Mouse (Mus musculus) kidney, postnatal 25 days (tissue): Measurements from ENCODE around the gene Gabra4.
A peak's percentile ranks its signal among the peaks of the same experiment; 100 is the strongest.
"Not testable (repeated sequence)": the region's sequence is repeated elsewhere in the genome, so short reads cannot be mapped to it uniquely, and the experiment has no call there.

Experiments
- DNase-seq, 2 experiments: peaks; one replicate each; pipeline ENCODE4 v3.0.0; 2021; ENCODE audit warnings: mixed read lengths in 2 of 2

The Gabra4 gene

GRCm38 (mm10) chr5:71658115-71658497 lies at the start of gene Gabra4:
Gene Gabra4, minus strand, starts transcription at chr5:71658308.
- DNase-seq: peak; percentile 6 to 36

GRCm38 (mm10) chr5:71701273-71701614 lies 43.1 kb upstream of the Gabra4 start:
- no peak for DNase-seq

DNA sequence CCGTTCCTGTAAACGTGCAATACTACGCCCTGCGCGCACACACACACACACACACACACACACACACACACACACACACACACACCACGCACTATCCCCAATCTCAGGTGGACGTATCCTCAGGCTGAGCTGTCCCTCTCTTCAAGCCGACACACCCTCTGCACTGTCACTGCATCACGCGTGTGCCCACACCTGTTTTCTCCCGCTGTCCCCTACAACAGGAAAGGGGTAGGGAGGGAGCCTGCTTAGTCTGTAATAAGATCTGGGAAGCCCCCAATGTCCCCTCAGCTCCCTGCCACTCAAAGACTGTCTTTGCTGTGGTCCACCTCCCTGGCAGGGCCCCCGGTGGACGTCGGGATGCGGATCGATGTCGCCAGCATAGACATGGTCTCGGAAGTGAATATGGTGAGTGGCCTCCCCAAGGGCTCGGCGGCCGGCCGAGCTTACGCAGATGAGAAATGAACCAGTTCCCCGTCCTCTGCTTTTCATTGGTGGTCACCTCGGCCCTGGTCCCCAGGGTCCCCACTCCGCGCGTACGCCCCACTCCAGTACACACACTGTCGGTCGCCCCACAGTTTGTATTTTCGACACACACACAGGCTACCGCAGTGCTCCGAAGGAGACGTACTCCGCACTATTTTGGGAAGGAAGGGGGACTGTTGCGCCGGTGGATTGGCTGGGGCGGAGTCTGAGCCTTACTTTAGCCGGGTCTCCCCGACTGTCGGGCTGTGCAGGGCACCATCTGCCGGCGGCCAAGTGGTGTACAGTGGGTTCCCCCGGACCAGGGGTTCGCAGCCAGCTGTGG lies 42.6 kb upstream of the Gabra4 start:
- DNase-seq: peak; percentile 8 to 37

DNA sequence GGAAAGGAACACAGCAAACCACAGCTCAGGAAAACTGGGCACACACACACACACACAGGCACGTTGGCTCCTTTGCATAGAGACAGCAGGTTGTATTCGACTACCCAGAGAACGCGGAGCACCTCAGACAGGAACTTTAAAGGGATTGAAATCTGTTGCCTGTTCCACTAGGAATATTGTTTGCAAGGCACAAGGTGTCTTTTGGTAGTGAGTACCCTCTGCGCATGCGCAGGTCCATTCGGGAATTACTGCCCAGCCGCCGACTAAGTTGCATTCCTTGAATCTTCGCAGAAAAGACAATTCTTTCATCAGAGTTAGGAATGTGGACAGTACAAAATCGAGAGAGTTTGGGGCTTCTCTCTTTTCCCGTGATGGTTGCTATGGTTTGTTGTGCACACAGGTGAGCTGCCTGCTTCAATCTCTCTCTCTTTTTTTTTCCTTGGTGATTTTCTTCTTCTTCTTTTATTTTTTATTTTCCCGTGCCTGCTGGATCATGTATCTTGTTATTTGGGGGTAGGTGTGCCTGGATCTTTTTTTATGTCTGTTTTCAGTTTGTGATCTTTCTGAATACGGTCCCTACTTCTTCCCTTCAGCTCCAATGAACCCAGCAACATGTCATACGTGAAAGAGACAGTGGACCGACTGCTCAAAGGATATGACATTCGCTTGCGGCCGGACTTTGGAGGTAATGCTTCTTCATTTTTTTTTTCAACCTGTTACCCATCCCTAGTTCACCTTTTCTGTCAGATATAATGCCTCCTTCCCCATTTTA lies 41.8 kb upstream of the Gabra4 start:
- peak; percentile 46 to 52 for DNase-seq

- DNase-seq: no peak
These were observed 7.5 kb upstream of the Gabra4 start for GRCm38 (mm10) chr5:71665593-71665992.

- peak; percentile 2 to 35 for DNase-seq
These were observed 510 bp downstream of the Gabra4 start, which contains the start of gene Gabrb1 for GRCm38 (mm10) chr5:71657482-71658114. Gene Gabrb1, plus strand, starts transcription at chr5:71658113.

GRCm38 (mm10) chr5:71656771-71657170 lies 1.3 kb downstream of the Gabra4 start:
- DNase-seq: no peak

- no peak for DNase-seq
These were observed 4.1 kb downstream of the Gabra4 start for GRCm38 (mm10) chr5:71654056-71654455.

DNA sequence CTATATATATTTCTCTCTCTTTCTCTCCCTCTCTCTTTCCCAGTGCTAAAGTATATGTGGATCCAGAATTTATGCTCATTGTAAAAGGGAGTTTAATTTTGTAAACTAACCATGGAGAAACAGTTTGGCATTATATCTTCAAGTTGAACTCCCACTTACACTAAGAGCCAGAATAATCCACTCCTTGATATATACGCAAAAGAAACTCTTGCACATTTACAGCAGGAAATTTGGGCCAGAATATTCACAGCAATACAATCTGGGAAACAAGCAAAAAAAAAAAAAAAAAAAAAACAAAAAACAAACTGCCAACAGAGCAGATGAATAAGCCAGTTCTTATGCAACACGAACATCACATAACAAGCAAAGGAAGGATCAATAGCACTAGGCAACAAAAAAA lies 10.0 kb downstream of the Gabra4 start:
- no peak for DNase-seq

GRCm38 (mm10) chr5:71639804-71640203 lies 18.3 kb downstream of the Gabra4 start:
- DNase-seq: no peak

DNA sequence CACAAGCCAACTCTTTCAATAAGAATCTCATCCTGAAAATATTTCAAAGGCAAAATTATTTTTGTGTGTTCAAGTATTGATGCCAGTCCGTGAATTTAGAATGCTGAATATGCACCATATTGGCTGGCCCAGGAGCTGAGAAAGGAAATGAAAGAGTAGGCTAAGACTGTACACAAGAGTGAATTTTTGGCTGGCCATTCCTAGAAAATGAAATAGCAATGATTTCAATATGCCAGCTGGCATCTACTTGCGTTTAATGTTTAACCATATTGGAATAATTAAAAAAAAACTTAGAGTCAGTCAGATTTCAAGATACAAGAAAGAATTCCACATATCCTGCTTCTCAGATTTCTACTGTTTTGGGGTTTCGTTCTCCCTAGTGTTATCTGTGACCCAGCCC lies 30.3 kb downstream of the Gabra4 start:
- no peak for DNase-seq

GRCm38 (mm10) chr5:71616734-71617133 lies 41.4 kb downstream of the Gabra4 start:
- no peak for DNase-seq

DNA sequence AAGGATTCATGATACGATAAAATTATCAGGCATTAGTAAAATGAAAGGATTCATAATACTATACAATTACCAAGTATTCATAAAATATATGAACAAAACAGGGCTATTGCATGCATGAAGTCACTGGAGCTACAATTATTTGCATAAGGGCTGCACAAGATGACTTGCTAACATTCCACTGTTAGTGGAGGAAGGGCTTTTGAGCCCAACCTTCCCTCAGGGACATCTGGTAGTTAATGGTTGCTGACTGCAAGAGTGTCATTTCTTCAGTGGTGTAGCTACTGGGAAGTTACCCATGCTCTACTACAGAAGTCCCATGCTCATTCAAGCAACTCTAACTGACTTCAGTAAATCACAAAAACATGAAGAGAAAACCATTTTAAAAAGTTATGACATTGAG lies 43.8 kb downstream of the Gabra4 start:
- DNase-seq: no peak

- DNase-seq: no peak
These were observed 49.4 kb downstream of the Gabra4 start for GRCm38 (mm10) chr5:71608735-71609134.

GRCm38 (mm10) chr5:71606907-71607306 lies 51.2 kb downstream of the Gabra4 start:
- no peak for DNase-seq

GRCm38 (mm10) chr5:71604128-71604690 lies 53.9 kb downstream of the Gabra4 start:
- DNase-seq: no peak

GRCm38 (mm10) chr5:71595321-71595720 lies 62.8 kb downstream of the Gabra4 start:
- DNase-seq: no peak

DNA sequence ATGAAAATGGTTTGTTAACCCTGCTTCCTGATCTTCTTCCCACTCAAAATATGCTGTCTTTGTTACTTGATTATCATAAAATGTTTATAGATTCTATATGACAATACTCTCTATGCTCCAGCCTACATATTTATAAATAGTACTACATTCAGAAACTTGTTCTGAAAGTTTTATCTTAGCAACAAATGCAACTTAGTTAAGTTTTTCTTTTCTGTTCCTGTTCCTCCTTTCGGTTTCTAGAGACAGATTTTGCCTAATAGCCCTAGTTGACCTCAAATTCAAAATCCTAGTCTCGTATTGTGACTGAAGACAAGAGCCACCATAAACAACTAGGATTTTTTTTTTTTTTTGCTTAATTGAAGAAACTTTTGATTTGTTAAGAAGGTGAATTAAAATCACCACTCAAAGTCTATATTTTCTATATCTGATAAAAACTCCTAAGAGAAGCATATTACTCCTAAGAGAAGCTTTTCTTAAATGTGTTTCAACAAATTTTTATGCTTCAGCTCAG lies 64.3 kb downstream of the Gabra4 start:
- no peak for DNase-seq

GRCm38 (mm10) chr5:71571646-71572237 lies 86.4 kb downstream of the Gabra4 start:
- DNase-seq: no peak

DNA sequence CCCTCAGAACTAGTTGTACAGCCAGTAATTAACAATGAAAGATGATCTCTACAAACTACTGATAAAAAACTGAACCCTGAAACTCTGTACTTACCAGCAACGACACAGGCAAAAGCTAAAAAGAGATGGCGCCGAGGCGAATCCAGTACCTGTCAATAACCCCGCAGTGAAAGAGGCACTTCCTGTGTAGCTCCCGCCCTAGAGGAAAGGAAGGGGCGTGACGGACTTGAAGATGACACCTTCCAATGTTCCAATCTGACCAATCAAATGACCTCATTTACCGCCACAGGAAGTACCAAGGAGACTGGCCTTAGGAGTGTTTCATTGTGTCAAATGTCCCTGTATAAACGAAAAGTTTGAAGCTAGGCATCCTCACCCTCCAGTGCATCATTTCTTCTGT lies 110.0 kb downstream of the Gabra4 start, which contains the start of gene Cox7b2:
TSS of gene Cox7b2 (minus strand) at position 127 of the 400 bp plus-strand sequence.
- DNase-seq: peak in 1 of 2 experiments; percentile 27

DNA sequence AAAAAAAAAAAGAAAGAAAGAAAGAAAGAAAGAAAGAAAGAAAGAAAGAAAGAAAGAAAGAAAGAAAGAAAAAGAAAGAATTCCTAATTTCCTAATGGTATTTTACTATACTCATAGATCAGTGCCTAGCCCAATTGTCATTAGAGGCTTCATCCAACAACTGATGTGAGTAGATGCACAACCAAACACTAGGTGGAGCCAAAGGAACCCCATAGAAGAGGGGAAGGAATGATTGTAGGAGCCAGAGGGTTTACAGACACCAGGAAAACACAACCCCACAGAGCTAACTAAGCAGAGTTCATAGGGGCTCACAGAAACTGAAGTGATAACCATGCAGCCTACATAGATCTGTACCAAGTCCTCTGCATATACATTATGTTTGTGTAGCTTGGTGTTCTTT lies 112.6 kb downstream of the Gabra4 start:
- peak in 1 of 2 experiments; percentile 20 for DNase-seq

DNA sequence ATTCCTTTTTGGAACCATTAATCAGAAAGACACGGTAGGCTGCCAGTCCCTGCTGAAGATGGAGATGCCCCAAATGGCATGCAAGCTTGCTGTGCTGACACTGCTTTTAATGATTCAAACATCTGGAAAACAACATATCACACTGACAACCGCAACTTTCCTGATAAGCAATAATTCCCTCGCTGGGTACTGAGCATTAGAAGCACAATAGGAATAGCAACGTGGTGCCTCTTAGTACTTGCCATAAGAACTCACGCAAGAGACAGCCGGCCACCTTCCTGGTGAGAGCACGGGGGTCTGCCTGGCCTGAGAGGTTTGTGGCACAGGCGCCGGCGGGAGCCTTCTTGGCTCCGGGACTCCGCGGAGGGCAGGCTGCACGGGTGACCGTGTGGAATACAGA lies 132.6 kb downstream of the Gabra4 start:
- DNase-seq: not testable (repeated sequence)
